Mouse (Mus musculus) neural tube, embryonic 13.5 days (tissue): ENCODE results near the gene Snrpd3. TPM values are rescaled to one million over a fixed set of nuclear protein-coding genes. Genes with fewer than 3 reads are reported as not detected.

Experiments used
- ATAC-seq: fragments of 200-750 bp; cut with Nextera tagmentation; 2 replicates; pipeline ENCODE4 v1.8.0; 2017; ENCODE audit warnings: low read depth, mild to moderate bottlenecking, moderate TSS enrichment, moderate library complexity
- H3K27ac ChIP-seq: fragments of 300-500 bp; sonication (generic); replicated peaks from 2 replicates; pipeline ENCODE4 v1.5.1; 2015; ENCODE audit warnings: moderate library complexity, mild to moderate bottlenecking, inconsistent platforms
- H3K27me3 ChIP-seq: fragments of 300-500 bp; sonication (generic); 2 replicates; pipeline ENCODE4 v1.6.1; 2015; ENCODE audit warnings: mild to moderate bottlenecking, inconsistent platforms
- H3K36me3 ChIP-seq: fragments of 300-500 bp; sonication (generic); 2 replicates; pipeline ENCODE4 v1.6.1; 2015; ENCODE audit warnings: mild to moderate bottlenecking, inconsistent platforms
- H3K4me1 ChIP-seq: fragments of 300-500 bp; sonication (generic); replicated peaks from 2 replicates; pipeline ENCODE4 v1.6.1; 2015; ENCODE audit warnings: inconsistent platforms
- H3K4me2 ChIP-seq: fragments of 300-500 bp; sonication (generic); 2 replicates; pipeline ENCODE4 v1.6.1; 2015; ENCODE audit warnings: inconsistent platforms, mild to moderate bottlenecking, moderate library complexity
- H3K4me3 ChIP-seq: fragments of 300-500 bp; sonication (generic); 2 replicates; pipeline ENCODE4 v1.5.1; 2015; ENCODE audit warnings: mild to moderate bottlenecking, inconsistent platforms
- H3K9ac ChIP-seq: fragments of 300-500 bp; sonication (generic); 2 replicates; pipeline ENCODE4 v1.6.1; 2015; ENCODE audit warnings: moderate library complexity, mild to moderate bottlenecking, inconsistent platforms
- H3K9me3 ChIP-seq: fragments of 300-500 bp; sonication (generic); 2 replicates; pipeline ENCODE4 v1.6.1; 2016; ENCODE audit warnings: inconsistent platforms
- WGBS: fragments of 180-500 bp; shearing (Covaris S2); methylation state at CpG from one replicate; pipeline ENCODE4 v1.1.7; 2015; 5-methylcytosine and 5-hydroxymethylcytosine counted together
- polyA plus RNA-seq: library from polyadenylated mRNA; unstranded; fragments of >200 nt; fragmentation: Nextera tagmentation; extraction: Ambion mirVana; gene quantifications from 2 replicates; pipeline ENCODE4 v1.2.1, GENCODE M21; 2015

Gene Snrpd3
- polyA plus RNA-seq, 1 experiment from 2014 or later = 145 TPM

DNA sequence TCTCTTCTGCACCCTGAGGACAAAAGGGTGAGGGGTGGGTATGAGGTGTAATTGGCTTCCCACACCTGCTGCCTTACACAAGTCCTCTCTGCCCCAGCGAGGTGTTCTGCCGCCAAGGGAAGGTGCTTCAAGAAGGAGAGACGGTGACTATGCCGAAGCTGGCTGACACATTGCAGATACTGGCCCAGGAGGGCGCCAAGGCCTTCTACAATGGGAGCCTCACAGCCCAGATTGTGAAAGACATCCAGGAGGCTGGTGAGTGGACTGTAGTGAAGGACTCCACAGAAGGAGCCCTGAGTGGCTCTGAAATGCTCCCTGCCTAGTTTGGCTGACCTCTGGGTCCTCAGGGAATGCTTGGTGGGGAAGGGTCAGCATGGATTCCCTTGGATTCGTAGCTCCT, 61.8 kb downstream of the Snrpd3 start:
- no peak for ATAC-seq
- H3K4me2 ChIP-seq = no peak overlapping the region
- no peaks in the 10 kb centered on the region for H3K9me3 ChIP-seq
- H3K4me1 ChIP-seq = no peaks in the 10 kb centered on the region
- no peaks in the 10 kb centered on the region for H3K36me3 ChIP-seq
- H3K27me3 ChIP-seq = no peaks in the 10 kb centered on the region
- H3K27ac ChIP-seq = no peak overlapping the region
- no peak overlapping the region for H3K4me3 ChIP-seq
- 87% methylated on average over 6 of the region's 6 CpGs for WGBS
- no peak overlapping the region for H3K9ac ChIP-seq

GRCm38 (mm10) chr10:75585876-75586552, 68.7 kb downstream of the Snrpd3 start:
- no peak overlapping the region for H3K4me3 ChIP-seq
- H3K36me3 ChIP-seq = no peaks in the 10 kb centered on the region
- peak; percentile 88 for ATAC-seq
- 0 out of 2 replicates have a peak overlapping the region, but pooled peaks have one; percentile 39 for H3K9ac ChIP-seq
- no peaks in the 10 kb centered on the region for H3K9me3 ChIP-seq
- peak overlapping the region; percentile 32 for H3K4me2 ChIP-seq
- H3K4me1 ChIP-seq = peaks cover 15% of the 10 kb centered on the region
- no peak overlapping the region for H3K27ac ChIP-seq
- WGBS = 19% methylated on average over 20 of the region's 20 CpGs
- peaks cover 6% of the 10 kb centered on the region; the same call in 1 of the 2 replicates for H3K27me3 ChIP-seq

DNA sequence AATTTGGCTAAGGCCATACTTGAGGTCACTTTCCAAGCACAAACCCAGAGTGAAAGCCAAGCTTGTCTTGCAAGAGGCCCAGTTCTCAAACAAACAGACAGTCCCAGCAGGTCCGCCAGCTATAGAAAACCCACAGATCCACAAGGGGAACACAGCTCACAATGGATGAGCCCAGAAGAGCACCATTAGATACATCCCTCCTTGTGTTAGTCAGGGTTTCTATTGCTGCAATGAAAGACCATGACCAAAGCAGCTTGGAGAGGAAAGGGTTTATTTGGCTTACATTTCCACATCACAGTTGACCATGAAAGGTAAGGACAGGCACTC, 69.2 kb downstream of the Snrpd3 start:
- Histone ChIP-seq H3K4me1 (peaks cover 18% of the 10 kb centered on the region), H3K9ac (peak overlapping the region; percentile 39; the same call in 1 of the 2 replicates), H3K9me3 (no peaks in the 10 kb centered on the region), H3K36me3 (no peaks in the 10 kb centered on the region), H3K4me3 (no peak overlapping the region), H3K27me3 (peaks cover 6% of the 10 kb centered on the region; the same call in 1 of the 2 replicates), H3K27ac (no peak overlapping the region), H3K4me2 (no peak overlapping the region)
- 87% methylated on average over 1 of the region's 1 CpGs for whole genome bisulfite sequencing
- peak; percentile 30; the same call in 1 of the 2 replicates for ATAC-seq

Other genes with a start within 250 kb of the Snrpd3 start
- gene Adora2a, start 200.7 kb upstream of the Snrpd3 start, polyA plus RNA-seq = 4.4 and 4.9 TPM in 2 replicates
- not detected in 2 replicates for gene Upb1, start 116.4 kb upstream of the Snrpd3 start, polyA plus RNA-seq
- 18.8 and 19.6 TPM in 2 replicates for gene Gucd1, start 421 bp downstream of the Snrpd3 start, polyA plus RNA-seq
- gene Lrrc75b, start 42.8 kb downstream of the Snrpd3 start, polyA plus RNA-seq = 22.2 and 24.0 TPM in 2 replicates
- 0.40 and 1.6 TPM in 2 replicates for gene Ggt1, start 44.1 kb downstream of the Snrpd3 start, polyA plus RNA-seq
- 1.6 and 2.4 TPM in 2 replicates for gene Ggt5, start 71.8 kb downstream of the Snrpd3 start, polyA plus RNA-seq
- 7.1 TPM in 2 replicates for gene Susd2, start 126.5 kb downstream of the Snrpd3 start, polyA plus RNA-seq
- gene Cabin1, start 246.8 kb downstream of the Snrpd3 start, polyA plus RNA-seq = 31.7 and 31.9 TPM in 2 replicates